Mouse (Mus musculus) heart, postnatal 0 days (tissue): ENCODE results near the gene Fntb.

Experiments
- CTCF ChIP-seq: IDR thresholded peaks from 2 replicates; pipeline ENCODE4 v1.5.1; 2016; ENCODE audit warnings: antibody characterized with exemption, control low read depth, low read depth
- EP300 ChIP-seq: IDR thresholded peaks from 2 replicates; pipeline ENCODE4 v1.6.1; 2016; ENCODE audit warnings: antibody characterized with exemption, low read depth

GRCm38 (mm10) chr12:76948185-76948584 is 182.8 kb downstream of the Fntb start:
- TF ChIP-seq CTCF (no peak), EP300 (no peak)
